Mouse (Mus musculus): ENCODE measurements at regions not wholly inside any gene's neighbourhood (a gene's known extent, or its start where the extent isn't known, plus 50 kb on each side); places are given as distances from the start of the nearest gene placed in this dataset.
A peak's percentile ranks its signal among the peaks of the same experiment; 100 is the strongest.

DNA sequence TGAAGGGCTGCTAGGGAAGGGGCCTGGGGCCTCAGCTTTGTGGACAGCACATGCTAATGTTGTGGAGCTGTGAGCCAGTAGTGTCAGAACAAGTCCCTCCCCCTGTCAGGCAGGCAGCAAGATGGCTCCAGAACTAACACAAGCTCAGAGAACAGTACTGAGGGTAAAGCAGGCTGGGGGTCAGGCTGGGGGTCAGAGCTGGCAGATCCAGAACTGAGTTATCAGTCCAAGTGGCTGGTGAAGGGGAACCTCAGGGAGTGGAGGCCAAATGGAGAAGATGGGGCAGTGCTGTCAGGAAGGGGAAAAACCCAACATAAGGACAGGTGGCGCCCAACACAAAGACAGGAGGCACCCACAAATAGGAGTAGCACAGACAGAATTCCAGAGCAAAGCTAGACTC lies 985.1 kb downstream of the 4930447A16Rik start:
- Histone ChIP-seq H3K9me3 (replicated peaks; ENCODE audit: low read length) (no peaks in the 10 kb centered on the region), H3K36me3 (replicated peaks in 1 of 2; ENCODE audit: control insufficient read depth in 1 of 2, insufficient read depth in 1 of 2, low read length in 1 of 2) (no peaks in the 10 kb centered on the region), H3K27ac (ENCODE audit: insufficient read depth, low read depth) (no peak overlapping the region), H3K27me3 (replicated peaks) (no peaks in the 10 kb centered on the region), H3K4me1 (ENCODE audit: control insufficient read depth in 1 of 2, insufficient read depth in 2 of 2) (peaks cover 3 to 10% of the 10 kb centered on the region in 2 experiments; a peak in 3 of 4 replicates), H3K4me3 (replicated peaks in 1 of 3; ENCODE audit: low read depth in 2 of 3, low read length in 2 of 3, poor library complexity in 1 of 3) (no peak overlapping the region), H3K4me2 (ENCODE audit: insufficient read depth, low read depth, poor library complexity, severe bottlenecking) (no peak overlapping the region; the same call in 1 of the 2 replicates), H3K9ac (ENCODE audit: insufficient read depth, low read depth) (no peak overlapping the region), H3K79me2 (replicated peaks; ENCODE audit: control insufficient read depth, extremely low read depth, insufficient read depth, poor library complexity, severe bottlenecking) (no peaks in the 10 kb centered on the region)
- no peak for TF ChIP-seq ETS1 (conservative IDR thresholded peaks at IDR 0.05; ENCODE audit: low read depth, low read length)
- TF ChIP-seq MAX (IDR thresholded peaks at IDR 0.05; ENCODE audit: low read length) = 0 out of 2 replicates have a peak, but pooled peaks have one; percentile 36
- no peak for TF ChIP-seq UBTF (IDR thresholded peaks at IDR 0.05; ENCODE audit: low read depth, low read length)
- TF ChIP-seq MAZ (IDR thresholded peaks at IDR 0.05; ENCODE audit: low read depth, low read length) = no peak
- no peak for TF ChIP-seq ZMIZ1 (IDR thresholded peaks at IDR 0.05; ENCODE audit: low read depth, low read length)
- TF ChIP-seq NRF1 (IDR thresholded peaks at IDR 0.05; ENCODE audit: low read depth, low read length) = no peak
- TF ChIP-seq MAFK (IDR thresholded peaks at IDR 0.05; ENCODE audit: insufficient replicate concordance, low read length) = no peak
- TF ChIP-seq POLR2AphosphoS2 (IDR thresholded peaks at IDR 0.05; ENCODE audit: low read depth, low read length) = no peak
- TF ChIP-seq EP300 (IDR thresholded peaks at IDR 0.05; ENCODE audit: low read length) = no peak
- TF ChIP-seq NELFE (IDR thresholded peaks at IDR 0.05; ENCODE audit: low read depth, low read length) = no peak
- peak in 1 of 2 experiments; percentile 14; a peak in 1 of 4 replicates for TF ChIP-seq CTCF (conservative IDR thresholded peaks at IDR 0.05 in 1 of 2, IDR thresholded peaks at IDR 0.05 in 1 of 2; ENCODE audit: low read depth in 2 of 2, low read length in 2 of 2)
- TF ChIP-seq MXI1 (IDR thresholded peaks at IDR 0.05; ENCODE audit: low read depth, low read length) = no peak
- TF ChIP-seq E2F4 (IDR thresholded peaks at IDR 0.05; ENCODE audit: insufficient replicate concordance, low read depth, low read length) = no peak
- DNase-seq (ENCODE audit: extremely low read depth) = peak; percentile 21
- in situ Hi-C loops (cut with MboI; ENCODE audit: low pct_ligation_motif_present, low pct_unique_long_range_greater_than_20kb, low sequenced_read_pairs) (no loop called here), dilution Hi-C loops (cut with MboI; ENCODE audit: extremely low pct_ligation_motif_present, extremely low pct_unique_long_range_greater_than_20kb, low sequenced_read_pairs) (no loop called here)

DNA sequence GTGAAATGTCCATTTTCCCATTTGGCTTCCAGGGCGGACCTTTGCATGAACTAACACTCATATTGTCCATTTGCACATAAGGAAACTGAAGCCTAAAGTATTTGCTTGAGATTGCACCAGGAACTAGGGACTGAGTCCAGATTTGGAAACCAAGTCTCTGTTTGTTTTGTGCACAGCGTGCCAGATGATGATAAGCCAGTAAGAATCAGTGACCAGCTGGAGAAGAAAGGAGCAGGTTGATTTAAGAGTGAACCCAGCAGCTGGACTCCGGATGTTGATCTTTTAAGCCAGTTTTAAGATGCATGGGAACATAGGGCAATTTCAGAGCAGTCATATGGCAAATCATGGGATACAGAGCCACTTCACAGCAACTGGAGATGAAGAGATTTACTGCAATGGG lies 987.1 kb downstream of the 4930447A16Rik start:
- no peaks in the 10 kb centered on the region for H3K79me2 ChIP-seq (replicated peaks; ENCODE audit: control insufficient read depth, extremely low read depth, insufficient read depth, poor library complexity, severe bottlenecking)
- H3K27ac ChIP-seq (ENCODE audit: insufficient read depth, low read depth) = no peak overlapping the region
- H3K9ac ChIP-seq (ENCODE audit: insufficient read depth, low read depth) = no peak overlapping the region
- dilution Hi-C loops (cut with MboI; ENCODE audit: extremely low pct_ligation_motif_present, extremely low pct_unique_long_range_greater_than_20kb, low sequenced_read_pairs) (no loop called here), in situ Hi-C loops (cut with MboI; ENCODE audit: low pct_ligation_motif_present, low pct_unique_long_range_greater_than_20kb, low sequenced_read_pairs) (no loop called here)
- H3K36me3 ChIP-seq (replicated peaks in 1 of 2; ENCODE audit: control insufficient read depth in 1 of 2, insufficient read depth in 1 of 2, low read length in 1 of 2) = no peaks in the 10 kb centered on the region
- peaks cover 3 to 10% of the 10 kb centered on the region in 2 experiments; a peak in 3 of 4 replicates for H3K4me1 ChIP-seq (ENCODE audit: control insufficient read depth in 1 of 2, insufficient read depth in 2 of 2)
- H3K4me2 ChIP-seq (ENCODE audit: insufficient read depth, low read depth, poor library complexity, severe bottlenecking) = no peak overlapping the region
- H3K9me3 ChIP-seq (replicated peaks; ENCODE audit: low read length) = no peaks in the 10 kb centered on the region
- no peak overlapping the region for H3K4me3 ChIP-seq (replicated peaks in 1 of 3; ENCODE audit: low read depth in 2 of 3, low read length in 2 of 3, poor library complexity in 1 of 3)
- no peak for DNase-seq (ENCODE audit: extremely low read depth)
- no peaks in the 10 kb centered on the region for H3K27me3 ChIP-seq (replicated peaks)
- TF ChIP-seq MAZ (IDR thresholded peaks at IDR 0.05; ENCODE audit: low read depth, low read length) (no peak), USF1 (IDR thresholded peaks at IDR 0.05; ENCODE audit: low read depth, low read length) (no peak), HCFC1 (IDR thresholded peaks at IDR 0.05; ENCODE audit: low read depth, low read length) (no peak), JUN (IDR thresholded peaks at IDR 0.05; ENCODE audit: insufficient read depth, low read depth, low read length) (no peak), CHD2 (IDR thresholded peaks at IDR 0.05; ENCODE audit: low read length) (no peak), ZNF384 (IDR thresholded peaks at IDR 0.05; ENCODE audit: low read depth, low read length) (no peak), MEF2A (IDR thresholded peaks at IDR 0.05; ENCODE audit: borderline replicate concordance, low read depth, low read length) (no peak), JUND (conservative IDR thresholded peaks at IDR 0.05; ENCODE audit: low read depth, low read length) (no peak), NELFE (IDR thresholded peaks at IDR 0.05; ENCODE audit: low read depth, low read length) (no peak), EP300 (IDR thresholded peaks at IDR 0.05; ENCODE audit: low read length) (no peak), SIN3A (IDR thresholded peaks at IDR 0.05; ENCODE audit: low read length) (no peak), MAFK (IDR thresholded peaks at IDR 0.05; ENCODE audit: insufficient replicate concordance, low read length) (no peak), CHD1 (IDR thresholded peaks at IDR 0.05; ENCODE audit: low read depth, low read length) (no peak), ZMIZ1 (IDR thresholded peaks at IDR 0.05; ENCODE audit: low read depth, low read length) (no peak), MYC (IDR thresholded peaks at IDR 0.05; ENCODE audit: low read depth, low read length) (no peak), POLR2A (IDR thresholded peaks at IDR 0.05; ENCODE audit: low read depth, low read length) (no peak), RCOR1 (conservative IDR thresholded peaks at IDR 0.05; ENCODE audit: low read depth, low read length) (no peak), ETS1 (conservative IDR thresholded peaks at IDR 0.05; ENCODE audit: low read depth, low read length) (no peak), TCF12 (IDR thresholded peaks at IDR 0.05; ENCODE audit: low read depth, low read length) (no peak)

Measured in CH12.LX (cell line).